Mouse (Mus musculus) liver, embryonic 14.5 days (tissue): ENCODE data around the gene Bcs1l.

ENCODE experiments used
- CTCF ChIP-seq: IDR thresholded peaks from 2 replicates; pipeline ENCODE4 v1.5.1; 2016; ENCODE audit warnings: antibody characterized with exemption, low read depth, control low read depth
- EP300 ChIP-seq: IDR thresholded peaks from 2 replicates; pipeline ENCODE4 v1.6.1; 2016; ENCODE audit warnings: antibody characterized with exemption, low read depth

GRCm38 (mm10) chr1:74582621-74583020 is 5.5 kb upstream of the Bcs1l start:
- TF ChIP-seq CTCF (no peak), EP300 (no peak)
